Mouse (Mus musculus) CD4-positive naive resting alpha-beta T cell, adult 57 days (primary cell): ENCODE results near the gene Tmem211. TPM values are rescaled to one million over a fixed set of nuclear protein-coding genes. Genes with fewer than 3 reads are reported as not detected.

Experiments used
- total RNA-seq: library from RNA; stranded (reverse); gene quantifications from one replicate; pipeline ENCODE4 v1.2.4, GENCODE M21; 2023

Gene Tmem211
- not detected for total RNA-seq

GRCm38 (mm10) chr5:113226632-113227102 lies at the start of gene Tmem211:
Tmem211 (plus strand) TSS chr5:113226909.

DNA sequence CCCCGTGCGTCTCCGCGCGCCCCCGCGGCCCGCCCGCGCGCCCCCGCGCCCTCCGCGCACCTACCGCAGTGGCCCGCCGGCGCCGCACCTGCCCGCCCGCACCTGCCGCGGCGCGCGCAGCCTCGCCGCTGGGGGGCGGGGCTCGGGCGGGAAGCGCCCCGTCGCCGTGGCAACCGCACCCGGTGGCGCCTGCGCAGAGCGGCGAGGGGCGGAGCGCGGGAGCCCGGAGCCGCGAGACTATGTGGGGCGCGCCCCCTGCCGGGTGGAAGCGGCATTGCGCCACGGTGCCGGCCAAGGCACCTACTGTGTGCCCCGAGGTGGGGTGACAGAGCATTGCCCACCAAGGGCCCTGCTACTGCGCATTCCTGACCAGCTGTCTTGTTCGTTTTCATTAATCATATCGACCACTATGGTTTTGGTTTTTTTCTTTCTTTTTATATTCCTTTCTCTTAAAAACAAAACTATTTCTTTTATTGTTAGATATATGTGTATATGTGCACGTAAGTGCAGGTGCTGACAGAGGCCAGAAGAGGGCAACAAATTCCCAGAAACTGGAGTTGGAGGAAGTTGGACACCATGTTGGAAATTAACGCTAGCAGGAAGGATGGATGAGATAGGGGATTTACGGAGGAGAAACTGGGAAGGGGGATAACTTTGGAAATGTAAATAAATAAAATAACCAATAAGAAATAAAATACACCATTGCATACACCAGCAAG lies 5.4 kb upstream of the Tmem211 start, which contains the start of gene 2900026A02Rik:
Gene 2900026A02Rik, minus strand, starts transcription at position 90 of the 719 bp plus-strand sequence.

Other genes with a start within 250 kb of the Tmem211 start
- 3.2 TPM for gene Grk3, start 211.1 kb upstream of the Tmem211 start, total RNA-seq
- gene Crybb2, start 156.8 kb upstream of the Tmem211 start, total RNA-seq = not detected
- gene Crybb3, start 145.3 kb upstream of the Tmem211 start, total RNA-seq = 1.1 TPM
- 0.65 TPM for gene 2900026A02Rik, start 5.7 kb upstream of the Tmem211 start, total RNA-seq
- not detected for gene Sgsm1, start 83.9 kb downstream of the Tmem211 start, total RNA-seq
- not detected for gene Aym1, start 130.4 kb downstream of the Tmem211 start, total RNA-seq